Mouse (Mus musculus): ENCODE measurements around the gene Rpp14.

The Rpp14 gene

DNA sequence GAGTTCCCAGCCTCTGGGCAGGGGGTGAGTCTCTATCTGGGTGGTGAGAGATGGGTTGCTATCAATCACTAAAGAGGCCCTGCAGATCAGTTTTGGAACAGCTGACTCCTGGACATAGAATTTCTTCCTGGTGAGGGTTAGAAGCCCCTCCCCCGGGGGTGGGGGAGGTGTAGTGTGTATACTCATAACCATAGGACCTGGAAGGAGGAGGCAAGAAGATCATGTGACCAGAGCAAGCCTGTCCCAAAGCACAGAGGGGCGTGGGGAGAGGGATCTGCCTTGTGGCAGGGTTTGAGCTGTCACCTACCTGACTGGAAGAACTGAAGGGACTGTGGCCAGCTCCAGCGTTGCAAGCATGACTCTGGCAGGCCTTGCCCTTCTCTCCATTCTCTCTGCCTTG, 18.1 kb upstream of the Rpp14 start:
- DNase-seq, result no peak

DNA sequence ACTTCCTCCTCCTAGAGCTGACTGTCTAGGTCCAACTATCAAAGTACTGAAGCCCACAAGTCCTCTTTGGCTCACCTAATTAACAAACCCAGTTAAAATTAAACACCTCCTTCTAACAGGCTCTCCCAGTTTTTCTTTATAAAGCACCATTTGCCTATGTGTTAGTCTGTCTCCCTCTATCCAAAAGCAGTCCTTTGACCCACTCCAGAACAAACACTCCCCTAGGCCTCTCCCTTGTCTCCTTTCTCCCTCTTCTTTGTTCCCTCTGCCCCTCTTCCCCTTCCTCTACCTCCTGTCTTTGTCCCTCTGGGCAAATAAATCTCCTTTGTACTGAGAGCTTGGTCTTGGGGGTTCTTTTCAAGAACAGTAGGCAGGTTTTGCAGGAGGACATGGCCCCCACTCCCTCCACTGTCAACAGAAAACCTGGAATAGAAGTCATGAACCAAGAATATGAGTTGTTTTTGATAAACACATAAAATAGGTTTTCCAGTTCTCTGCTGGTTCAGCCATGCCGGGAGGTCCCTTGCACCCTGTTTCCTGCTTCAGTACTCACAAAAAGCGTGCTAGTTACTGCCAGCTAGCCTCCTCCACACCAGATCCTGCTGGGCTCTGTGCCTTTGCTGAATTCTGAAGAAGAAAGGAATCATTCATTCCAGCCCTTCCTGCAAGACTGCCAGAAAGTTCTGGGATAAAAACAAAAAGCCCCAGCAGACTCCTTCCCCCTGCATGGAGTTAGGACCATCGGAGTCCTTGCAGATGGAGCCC, 17.4 kb upstream of the Rpp14 start:
- no peak for DNase-seq

DNA sequence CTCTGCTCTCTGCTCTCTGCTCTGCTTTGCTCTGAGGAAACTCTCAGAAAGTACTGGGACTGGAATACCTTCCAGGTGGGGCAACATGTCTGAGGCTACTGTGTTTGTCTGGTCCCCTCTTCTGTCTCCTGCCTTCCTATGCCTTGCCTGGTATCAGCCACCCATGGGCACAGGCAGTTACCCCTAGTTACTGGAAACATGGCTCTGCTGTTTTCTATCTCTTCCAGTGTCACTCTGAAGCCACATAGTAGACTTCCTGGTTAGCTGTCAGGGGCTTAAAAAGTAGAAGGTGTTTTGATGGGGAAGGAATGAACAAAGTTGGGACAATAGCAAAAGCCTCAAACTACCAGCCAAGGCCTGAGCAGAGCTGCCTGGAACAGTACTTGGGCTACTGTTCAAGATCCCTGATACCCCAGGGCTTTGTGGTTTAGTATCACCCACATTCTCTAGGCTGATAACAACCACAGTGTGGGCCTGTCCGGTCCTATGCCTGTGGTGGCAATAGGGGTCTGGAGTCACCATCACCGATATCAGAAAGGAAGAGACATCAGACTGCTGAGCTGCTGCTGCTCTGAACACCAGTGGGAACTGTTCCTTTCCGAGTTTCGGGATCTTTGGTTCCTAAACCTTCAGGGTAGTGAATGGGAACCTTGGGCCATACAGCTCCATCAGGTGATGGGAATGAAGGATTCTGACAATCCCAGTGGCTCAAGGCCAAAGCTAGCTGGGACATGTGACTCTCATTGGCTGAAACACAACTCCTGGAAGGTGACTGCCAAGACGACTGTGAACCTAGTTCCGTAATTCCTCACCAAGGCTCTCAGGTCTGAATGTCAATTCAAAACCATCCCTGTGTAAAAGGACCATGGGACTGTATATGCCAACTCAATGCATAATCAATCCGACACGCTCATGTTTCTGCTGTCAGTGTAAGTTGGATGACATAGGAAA, 16.1 kb upstream of the Rpp14 start:
- no peak for DNase-seq

DNA sequence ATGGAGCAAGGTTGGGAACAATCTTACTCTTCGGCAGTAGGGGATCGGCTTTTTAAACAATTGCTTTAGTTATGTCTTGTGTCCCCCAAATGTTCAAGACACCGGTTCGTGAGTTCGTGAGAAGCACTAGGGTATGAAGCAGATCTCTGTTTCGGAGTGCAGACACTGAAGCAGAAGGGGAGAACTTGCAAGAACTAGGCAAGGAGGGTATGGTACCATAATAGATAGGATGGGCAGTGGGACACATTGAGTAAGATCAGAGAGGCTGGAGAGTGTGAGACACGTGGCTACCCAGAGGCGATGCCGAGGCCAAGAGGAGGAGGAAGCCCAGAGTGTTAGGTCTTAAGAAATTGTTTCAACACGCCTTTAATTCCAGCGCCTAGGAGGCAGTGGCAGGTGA, 551 bp downstream of the Rpp14 start:
- DNase-seq, result peak; percentile 22

DNA sequence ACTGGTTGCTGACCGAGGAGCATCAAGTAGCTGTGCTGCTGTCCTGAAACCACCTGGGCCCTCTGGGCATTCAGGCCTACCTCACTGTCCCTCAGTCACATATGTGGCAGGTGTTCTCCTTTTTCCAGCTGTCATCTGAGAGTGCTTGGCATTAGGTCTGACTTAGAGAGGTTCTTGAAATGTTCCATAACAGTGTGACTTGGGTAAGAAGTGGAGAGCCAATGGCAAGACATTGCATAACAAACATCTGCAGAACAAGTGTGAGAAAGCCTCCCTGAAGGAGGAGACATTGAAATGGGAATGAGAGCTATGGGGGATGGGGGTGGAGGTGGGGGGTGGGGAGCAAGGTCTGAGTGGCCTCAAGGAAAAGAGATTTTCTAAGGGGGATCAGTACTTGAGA, 2.8 kb downstream of the Rpp14 start:
- DNase-seq, result no peak

DNA sequence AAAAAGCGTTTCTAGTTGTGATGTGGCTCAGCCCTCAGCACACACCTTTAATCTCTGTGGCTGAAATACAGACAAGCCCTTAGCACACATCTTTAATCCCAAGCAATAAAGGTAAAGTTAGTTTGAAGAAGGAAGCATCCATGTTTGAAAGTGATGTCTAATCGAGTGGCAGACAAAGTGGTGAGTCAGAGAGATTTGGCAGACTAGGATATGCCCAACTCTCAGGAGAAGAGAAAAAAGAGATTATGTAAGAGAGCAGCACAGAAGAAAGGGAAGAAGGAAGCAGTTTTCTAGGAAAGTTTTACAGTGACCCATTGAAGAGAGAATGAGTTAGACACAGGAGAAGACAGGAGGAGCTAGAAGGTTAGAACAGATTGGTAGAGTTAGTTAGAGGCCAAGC, 8.8 kb downstream of the Rpp14 start:
- DNase-seq, result no peak

DNA sequence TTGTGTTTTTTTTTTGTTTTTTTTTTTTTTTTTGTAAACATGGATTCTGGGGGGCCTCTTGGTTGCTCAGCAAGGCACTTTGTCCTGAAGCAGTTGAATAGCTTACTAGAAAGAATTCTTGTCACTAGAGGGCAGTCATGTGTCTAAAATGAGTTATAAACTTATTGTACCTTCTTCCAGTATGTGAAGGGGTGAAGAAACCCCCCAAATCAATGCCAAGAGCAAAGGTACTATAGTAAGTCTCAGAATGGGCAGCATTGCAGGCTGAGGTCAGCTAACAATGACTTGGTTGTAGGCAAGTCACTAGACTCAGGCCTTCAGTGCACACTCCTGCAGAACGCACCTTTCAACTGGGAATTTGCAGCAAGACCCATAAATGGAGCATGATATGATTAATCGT, 12.4 kb downstream of the Rpp14 start:
- DNase-seq, result peak; percentile 70

DNA sequence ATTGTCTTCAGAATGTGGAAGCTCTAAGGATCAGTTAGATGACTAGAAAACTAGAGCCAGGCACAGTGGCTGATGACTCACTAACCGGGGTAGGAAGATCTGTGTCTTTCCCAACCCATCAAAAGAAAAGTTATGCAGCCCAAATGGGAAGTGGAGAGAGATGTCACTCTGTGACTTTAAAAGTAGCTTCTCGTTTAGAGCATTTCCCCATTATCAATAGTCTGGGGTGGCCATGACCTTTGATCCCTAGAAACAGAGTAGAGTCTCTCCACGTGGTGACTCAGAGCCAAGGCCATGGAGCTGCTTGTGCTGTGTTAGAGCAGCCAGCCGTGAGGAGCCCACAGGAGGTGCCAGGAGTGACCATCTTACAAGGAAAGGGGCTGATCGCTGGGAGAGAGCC, 13.3 kb downstream of the Rpp14 start:
- DNase-seq, result no peak

DNA sequence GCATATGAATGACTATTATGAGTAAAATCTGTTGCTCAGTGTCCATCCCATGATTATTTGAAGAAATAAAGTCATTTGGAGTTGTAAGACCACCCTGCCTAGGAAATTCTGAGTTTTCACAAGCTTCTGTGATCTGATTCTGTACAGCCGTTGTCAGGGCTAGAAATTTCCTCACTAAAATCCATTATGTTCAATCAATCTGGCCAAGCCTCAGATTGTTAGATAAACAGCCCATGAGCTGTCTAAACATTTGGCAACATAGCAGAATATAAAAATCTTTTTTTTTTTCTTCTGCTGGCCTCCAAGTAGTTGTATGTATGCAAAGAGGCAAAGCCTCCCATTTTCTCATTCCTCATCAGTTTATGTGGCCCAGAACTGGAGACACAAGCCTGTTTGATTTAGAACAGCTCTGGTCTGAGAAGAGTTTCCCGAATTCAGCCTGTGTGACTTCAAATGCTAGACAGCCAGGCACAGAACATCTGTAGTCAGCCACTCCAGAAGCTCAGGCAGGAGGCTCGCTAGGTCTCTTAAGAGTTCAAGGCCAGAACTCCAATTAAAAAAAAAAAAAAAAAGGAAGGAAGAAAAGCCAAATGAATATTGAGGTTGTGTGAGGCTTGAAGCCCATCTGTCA, 14.9 kb downstream of the Rpp14 start:
- no peak for DNase-seq

DNA sequence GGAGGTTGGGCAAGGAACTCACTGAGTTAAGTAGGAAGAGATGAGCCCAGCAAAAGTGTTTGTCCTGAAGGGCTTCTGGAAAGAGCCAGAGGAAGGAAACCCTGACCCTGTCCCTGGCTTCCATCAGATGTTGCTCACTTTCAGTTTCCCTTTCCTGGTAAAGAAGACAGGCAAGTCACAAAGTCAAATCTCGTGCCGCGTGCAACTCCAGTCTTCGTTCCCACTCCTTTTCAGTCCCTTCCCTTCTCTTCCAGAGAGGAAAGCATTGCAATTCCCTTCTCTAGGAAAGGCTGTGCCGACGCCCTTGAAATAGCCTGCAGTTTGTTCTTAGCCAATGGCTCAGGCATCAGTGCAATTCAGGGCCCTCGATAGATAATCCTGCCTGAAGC, 15.4 kb downstream of the Rpp14 start:
- peak; percentile 56 for DNase-seq

DNA sequence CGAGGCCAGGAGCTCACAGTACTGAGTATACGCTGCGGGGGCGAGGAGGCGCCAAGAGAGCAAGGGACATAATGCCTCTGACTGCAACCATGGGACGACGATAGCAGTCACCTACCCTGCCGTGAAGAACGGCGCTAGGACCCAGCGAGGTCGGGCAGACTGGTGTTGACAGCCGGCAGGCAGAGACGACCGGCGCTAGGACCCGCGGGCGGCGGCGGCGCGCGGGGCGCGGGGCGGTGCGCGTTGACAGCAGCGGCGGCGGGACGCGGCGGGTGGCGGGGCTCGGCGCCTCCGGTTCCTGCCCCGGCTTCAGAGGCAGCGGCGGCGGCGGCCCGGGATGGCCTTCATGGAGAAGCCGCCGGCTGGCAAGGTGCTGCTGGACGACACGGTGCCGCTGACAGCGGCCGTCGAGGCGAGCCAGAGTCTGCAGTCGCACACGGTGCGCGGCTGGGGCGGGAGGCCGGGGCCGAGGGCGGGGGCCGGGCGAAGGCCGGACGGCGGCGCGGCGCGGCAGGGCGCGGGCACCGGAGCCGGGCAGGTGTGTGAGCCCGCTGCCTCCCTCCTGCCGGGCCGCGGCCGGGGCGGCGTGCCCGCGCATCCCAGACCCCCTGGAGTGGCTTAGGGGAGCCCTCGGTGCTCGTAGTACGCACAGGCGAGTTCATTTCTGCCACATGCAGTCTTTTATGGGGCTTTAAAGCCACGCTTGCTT, 18.0 kb downstream of the Rpp14 start, which contains the start of gene Pxk:
Gene Pxk (plus strand): TSS at position 234 of the 709 bp plus-strand sequence.
- peak; percentile 91 for DNase-seq

DNA sequence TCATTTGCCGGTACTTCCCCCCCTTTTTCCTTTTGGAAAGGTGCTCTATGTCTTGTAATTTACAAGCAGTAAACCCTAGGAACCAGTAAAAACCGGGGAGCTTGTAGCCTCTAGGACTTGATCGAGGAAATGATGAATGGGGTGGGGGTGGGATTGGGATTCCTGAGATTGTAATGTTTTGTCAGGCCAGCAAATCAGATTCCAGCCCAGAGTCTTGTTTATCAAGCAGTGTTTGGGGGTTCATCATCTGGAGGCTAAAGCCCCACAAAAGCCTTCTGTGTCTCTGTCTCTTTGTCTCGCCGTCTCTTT, 18.5 kb downstream of the Rpp14 start:
- DNase-seq, result no peak

DNA sequence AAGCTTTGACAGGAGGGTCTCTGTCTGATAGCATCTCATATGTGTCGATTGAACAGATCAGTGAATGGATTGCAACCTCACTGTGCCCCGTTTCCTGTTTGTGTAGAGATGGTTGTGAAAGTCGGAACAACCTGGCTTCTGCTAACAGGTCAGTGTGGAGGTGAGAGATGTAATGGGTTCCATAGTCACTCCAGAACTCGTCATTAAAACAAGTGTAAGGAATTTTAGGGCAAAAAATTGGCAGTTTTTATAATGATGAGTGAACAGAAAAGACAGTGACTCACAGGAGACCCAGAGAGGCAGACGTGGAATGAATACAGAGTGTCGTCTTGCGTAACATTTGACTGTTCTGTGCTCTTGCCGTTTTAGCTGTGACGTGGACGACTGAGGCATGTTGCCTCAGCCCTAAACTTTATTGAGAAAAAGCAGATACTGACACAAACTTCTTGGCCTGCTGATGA, 19.4 kb downstream of the Rpp14 start:
- no peak for DNase-seq

DNA sequence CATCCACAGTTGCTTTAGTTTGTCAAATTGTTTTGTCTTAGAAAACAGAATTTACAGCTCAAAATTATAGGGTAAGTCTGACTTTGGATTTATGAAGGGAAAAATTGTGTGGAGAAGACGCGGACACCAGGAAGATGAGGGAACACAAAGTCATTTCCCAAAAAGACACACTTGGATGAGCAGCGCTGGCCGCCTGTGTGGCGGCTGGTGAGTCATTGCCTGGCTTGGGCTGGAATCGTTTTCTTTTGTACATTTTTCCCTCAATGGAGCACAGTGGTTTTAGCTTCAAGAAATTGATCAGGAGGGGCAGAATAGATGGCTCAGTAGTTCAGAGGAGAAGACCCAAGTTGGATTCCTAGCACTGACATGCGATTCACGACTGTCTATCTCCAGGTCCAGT, 21.7 kb downstream of the Rpp14 start:
- peak; percentile 43 for DNase-seq

DNA sequence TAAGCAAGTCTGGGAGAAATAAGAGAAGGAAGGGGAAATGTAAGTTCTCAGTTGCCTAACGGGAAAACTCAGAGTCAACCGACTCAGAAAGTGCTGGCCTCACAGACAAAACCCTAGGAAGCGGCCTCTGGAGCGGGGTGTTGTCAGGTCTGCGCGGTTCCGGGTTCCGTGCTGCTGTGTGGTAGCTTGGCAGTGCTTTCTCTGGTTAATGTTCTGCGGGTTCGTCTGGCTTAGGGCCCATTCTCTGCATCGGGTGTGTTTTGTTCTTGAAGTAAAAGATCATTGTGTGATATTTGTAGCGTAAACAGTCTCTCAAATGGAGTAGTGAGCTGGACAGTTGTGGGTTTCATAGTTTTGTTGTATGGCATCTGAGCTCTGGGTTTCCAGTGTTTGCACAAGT, 22.5 kb downstream of the Rpp14 start:
- DNase-seq, result peak; percentile 88

DNA sequence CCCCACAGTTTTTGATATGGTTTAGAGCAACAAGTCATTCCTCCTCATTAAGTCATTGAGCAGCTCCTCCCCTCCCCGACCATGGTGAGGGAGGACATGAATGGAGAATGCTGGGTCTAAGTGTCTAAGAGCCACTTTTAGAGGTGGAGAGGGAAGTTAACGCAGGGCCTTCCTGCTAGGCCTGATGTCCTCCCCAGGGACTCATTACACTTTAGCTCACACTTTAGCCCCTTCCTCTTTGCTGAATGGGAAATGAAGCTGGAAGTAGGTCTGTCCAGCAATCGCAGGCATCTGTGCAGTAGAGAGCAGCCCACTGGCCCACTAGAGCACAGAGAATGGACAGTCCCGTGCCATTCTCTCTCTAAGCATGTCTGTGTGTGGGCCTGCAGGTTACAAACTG, 27.9 kb downstream of the Rpp14 start:
- DNase-seq, result no peak

DNA sequence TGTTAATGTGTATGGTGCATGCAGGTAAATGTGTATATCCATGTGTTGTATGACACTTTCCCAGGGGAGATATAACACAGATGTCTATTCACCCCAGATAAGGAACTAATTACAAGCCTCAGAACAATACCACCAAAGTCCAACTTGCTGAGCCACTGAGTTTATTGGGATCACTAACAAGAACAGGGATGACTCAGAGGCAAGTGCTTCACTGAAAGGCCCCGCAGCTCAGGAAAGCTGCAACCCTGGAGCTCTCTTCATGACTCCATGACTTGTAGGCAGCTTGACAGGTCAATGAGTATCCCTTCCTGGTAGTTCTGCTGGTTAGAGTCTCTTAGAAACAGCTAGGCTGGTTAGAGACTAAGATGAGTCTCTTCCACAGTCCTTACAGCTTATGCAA, 28.8 kb downstream of the Rpp14 start:
- DNase-seq, result no peak

DNA sequence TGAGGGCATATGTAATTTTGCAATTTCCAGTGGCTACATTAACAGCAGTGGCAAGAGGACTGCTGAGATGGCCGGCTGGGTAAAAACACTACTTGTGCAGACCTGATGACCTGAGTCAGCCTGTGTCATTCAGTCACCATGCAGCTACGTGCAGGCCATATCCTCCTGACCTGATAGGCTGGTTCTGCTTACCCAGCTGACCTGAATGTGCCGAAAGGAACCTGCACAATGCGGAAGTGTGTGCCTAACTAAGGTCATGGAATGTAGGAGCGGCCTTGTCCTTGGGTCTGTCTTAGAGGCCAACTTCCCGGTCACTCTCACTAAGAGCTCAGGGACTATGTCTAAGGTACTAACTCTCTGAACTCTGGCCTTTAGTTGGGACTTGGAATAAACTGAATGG, 31.4 kb downstream of the Rpp14 start:
- DNase-seq, result no peak

DNA sequence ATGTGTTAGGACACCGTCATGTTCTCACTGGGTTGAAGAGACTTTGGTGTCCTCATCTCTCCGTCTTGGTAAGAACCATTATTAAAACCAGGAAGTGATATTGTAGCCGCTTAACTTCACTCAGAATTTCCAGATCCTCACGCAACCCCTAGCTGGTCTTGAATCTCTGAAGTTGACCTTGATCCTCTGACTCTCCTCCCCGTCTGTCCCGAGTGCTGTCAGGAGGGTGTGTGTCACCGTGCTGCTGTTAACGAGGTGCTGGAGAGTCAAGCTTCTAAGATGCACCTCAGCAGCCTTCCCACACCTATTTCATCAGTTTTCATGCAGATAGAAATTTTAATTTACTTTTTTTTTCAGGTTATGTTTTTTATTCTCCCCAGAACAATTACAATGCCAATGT, 31.9 kb downstream of the Rpp14 start:
- DNase-seq, result no peak

DNA sequence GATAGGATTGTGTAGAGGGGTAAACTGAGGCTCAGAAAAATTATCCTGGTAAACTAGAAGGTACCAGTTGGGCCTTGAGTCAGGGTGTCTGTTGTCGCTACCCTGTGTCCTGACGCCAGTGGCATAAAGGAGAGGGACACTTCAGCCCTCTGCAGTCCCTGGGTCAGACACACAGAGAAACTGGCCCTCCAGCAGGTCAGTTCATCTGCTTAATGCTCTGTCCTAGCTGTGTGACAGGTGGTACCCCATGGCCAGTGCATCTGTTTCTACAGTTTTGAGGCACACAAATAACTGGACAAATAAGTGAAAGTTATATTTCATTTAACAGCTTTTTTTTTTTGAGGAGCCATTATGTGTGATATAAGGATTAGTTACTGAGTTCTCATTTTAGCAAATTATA, 33.4 kb downstream of the Rpp14 start:
- no peak for DNase-seq

DNA sequence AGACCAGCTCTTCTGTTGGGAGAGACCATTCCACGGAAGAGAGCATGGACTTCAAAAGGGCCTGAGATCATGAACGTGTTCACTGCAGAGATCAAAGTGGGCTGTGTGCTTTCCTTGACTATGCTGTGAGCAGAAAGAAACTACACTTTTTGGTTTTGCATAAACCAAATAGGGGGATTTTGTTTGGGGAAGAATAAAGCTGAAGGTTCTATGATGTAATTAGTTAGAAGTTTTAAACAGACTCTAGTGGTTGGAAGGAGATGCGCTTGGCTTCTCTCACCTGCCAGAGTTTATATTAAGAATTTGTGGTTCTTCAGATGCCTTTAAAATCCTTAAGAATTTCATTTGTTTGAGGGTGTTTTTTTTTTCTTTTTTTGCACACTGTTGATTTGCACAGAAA, 34.1 kb downstream of the Rpp14 start:
- DNase-seq, result no peak

DNA sequence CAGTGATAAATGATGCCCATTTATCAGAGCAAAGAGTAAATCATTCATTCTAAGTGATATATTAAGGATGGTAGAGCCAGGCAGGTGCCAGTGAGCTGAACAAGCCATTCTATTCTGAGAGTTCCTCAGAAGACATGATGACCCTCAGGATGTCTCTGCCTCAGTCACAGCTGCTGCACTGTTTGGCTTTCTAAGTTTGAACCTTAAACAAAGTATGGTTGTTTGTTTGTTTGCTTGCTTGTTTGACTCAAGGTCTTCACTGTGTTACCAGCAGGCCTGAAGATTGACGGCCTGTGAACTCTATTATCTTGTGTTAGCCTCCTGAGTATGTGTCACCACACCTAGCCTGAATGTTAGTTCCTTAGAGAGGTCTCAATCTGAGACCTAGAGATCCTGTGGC, 34.6 kb downstream of the Rpp14 start:
- DNase-seq, result no peak

DNA sequence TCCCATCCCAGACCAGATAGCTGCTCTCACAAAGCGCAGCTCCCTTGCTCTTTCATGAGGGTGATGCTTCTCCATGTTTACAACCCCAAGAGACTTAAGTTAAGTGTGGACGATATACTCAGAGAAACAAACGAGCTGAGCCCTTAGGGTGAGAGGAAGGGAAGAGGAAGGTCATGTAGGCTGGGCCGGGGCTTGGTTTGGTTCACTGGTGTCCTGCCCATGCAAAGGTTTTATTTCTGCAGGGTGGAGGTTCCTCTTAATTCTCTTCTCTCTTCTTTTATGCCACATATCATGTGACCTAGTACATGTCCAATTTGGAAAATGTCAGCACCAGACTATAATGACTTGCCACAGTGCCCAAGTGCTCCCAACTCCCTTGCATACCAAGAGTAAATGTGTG, 35.6 kb downstream of the Rpp14 start:
- no peak for DNase-seq
